Mouse (Mus musculus) G1E (cell line): ENCODE data around the gene Vmn1r18. TPM values are rescaled to one million over a fixed set of nuclear protein-coding genes. Genes with fewer than 3 reads are reported as not detected.

Experiments used
- ATAC-seq: 2 replicates; pipeline ENCODE4 v1.8.0; 2016; ENCODE audit warnings: mild to moderate bottlenecking; ENCODE audit not compliant: insufficient number of reproducible peaks, poor library complexity, low FRiP score, severe bottlenecking; ENCODE audit errors: extremely low read depth
- DNase-seq: peaks from one replicate; pipeline ENCODE4 v3.0.0; 2012; ENCODE audit warnings: low spot score
- H3K27me3 ChIP-seq: 2 replicates; pipeline ENCODE4 v1.6.1; 2012; ENCODE audit warnings: mild to moderate bottlenecking, low read length, inconsistent platforms; ENCODE audit not compliant: insufficient read depth
- H3K36me3 ChIP-seq: replicated peaks from 2 replicates; pipeline ENCODE3; 2012; ENCODE audit warnings: mild to moderate bottlenecking, inconsistent platforms
- H3K4me1 ChIP-seq: 2 replicates; pipeline ENCODE4 v1.6.1; 2012; ENCODE audit warnings: low read depth, low read length, inconsistent platforms, mixed read lengths; ENCODE audit not compliant: insufficient read depth
- H3K4me3 ChIP-seq: 2 replicates; pipeline ENCODE4 v1.5.1; 2012; ENCODE audit warnings: low read depth, mild to moderate bottlenecking, inconsistent platforms, low read length, moderate library complexity, mixed read lengths
- H3K9me3 ChIP-seq: replicated peaks from 2 replicates; pipeline ENCODE4 v1.6.1; 2012; ENCODE audit warnings: inconsistent platforms
- CTCF ChIP-seq: IDR thresholded peaks from 2 replicates; pipeline ENCODE4 v1.5.1; 2012; ENCODE audit warnings: low read depth, low read length, inconsistent platforms, mixed read lengths
- GATA1 ChIP-seq: IDR thresholded peaks from 2 replicates; pipeline ENCODE4 v1.6.1; 2012; ENCODE audit warnings: borderline replicate concordance, low read length, inconsistent platforms, mixed read lengths
- GATA2 ChIP-seq: IDR thresholded peaks from 2 replicates; pipeline ENCODE4 v1.6.1; 2012; ENCODE audit warnings: low read depth, low read length, inconsistent platforms, borderline replicate concordance
- POLR2AphosphoS5 ChIP-seq: IDR thresholded peaks from 2 replicates; pipeline ENCODE4 v1.6.1; 2012; ENCODE audit warnings: low read depth, low read length, inconsistent platforms; ENCODE audit not compliant: insufficient replicate concordance
- TAL1 ChIP-seq: conservative IDR thresholded peaks from 2 replicates; pipeline ENCODE4 v1.6.1; 2012; ENCODE audit warnings: low read depth, low read length, inconsistent platforms, mixed read lengths
- polyA plus RNA-seq: library from polyadenylated mRNA; stranded (reverse); fragments of >175 nt; gene quantifications from 2 replicates; pipeline ENCODE4 v1.2.3, GENCODE M21; 2012
- total RNA-seq, 2 experiments: library from RNA; stranded (forward) in 1 of 2; stranded (reverse) in 1 of 2; fragments of 200-1000 nt in 1 of 2; fragments of >200 nt in 1 of 2; fragmentation: Nextera tagmentation in 1 of 2; gene quantifications; 2 replicates each; pipeline ENCODE4 v1.2.3; 2014 to 2017

The Vmn1r18 gene
- total and polyA plus RNA-seq, 3 experiments: 0.16 TPM; not detected in 2

DNA sequence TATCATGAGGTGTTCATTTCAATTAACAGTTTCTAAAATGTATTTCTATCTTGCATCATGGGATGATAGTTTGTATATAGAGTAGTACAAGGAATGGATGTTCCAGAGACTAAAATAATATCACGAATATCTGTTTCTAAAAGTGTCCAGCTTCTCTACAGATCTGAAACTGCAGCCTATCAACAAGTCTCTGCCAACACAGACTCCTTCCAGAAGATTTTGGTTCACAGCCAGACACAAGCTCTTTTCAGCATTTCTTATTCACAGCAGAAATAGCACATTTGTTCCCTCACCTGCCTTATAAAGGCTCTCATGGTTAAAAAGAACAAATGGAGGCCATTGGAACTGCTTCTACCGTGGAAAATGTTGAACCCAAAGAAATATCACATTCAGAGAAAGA, 38.7 kb downstream of the Vmn1r18 start:
- Histone ChIP-seq H3K9me3 (no peaks in the 10 kb centered on the region), H3K4me3 (no peak overlapping the region), H3K4me1 (no peaks in the 10 kb centered on the region), H3K27me3 (no peaks in the 10 kb centered on the region), H3K36me3 (no peaks in the 10 kb centered on the region)
- ATAC-seq (no peak), DNase-seq (no peak)
- TF ChIP-seq GATA1: no peak
- TF ChIP-seq TAL1: no peak
- TF ChIP-seq CTCF: no peak
- no peak for TF ChIP-seq POLR2AphosphoS5
- no peak for TF ChIP-seq GATA2

DNA sequence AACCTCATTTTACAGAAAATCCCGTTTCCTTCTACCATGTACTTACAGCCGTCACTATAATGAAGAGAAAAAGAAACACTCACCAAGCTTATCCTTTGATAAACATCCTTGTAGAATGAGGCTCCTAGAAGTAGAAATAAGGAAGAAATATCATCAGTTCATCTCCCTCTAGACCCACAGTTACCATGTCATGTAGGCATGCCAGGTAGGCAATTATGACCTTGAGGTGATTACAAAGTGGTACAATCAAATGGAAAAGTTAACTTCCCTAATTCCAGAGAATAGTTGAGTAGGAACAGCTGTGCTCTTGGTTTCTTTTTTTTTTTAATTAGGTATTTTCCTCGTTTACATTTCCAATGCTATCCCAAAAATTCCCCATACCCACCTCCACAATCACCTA, 66.2 kb downstream of the Vmn1r18 start, which contains the start of gene Vmn1r16:
TSS of gene Vmn1r16 (minus strand) at position 101 of the 400 bp plus-strand sequence.
- Histone ChIP-seq H3K4me3 (no peak within 1 kb of the TSS), H3K27me3 (no peaks in the 10 kb centered on the region), H3K9me3 (no peaks in the 10 kb centered on the region), H3K4me1 (no peaks in the 10 kb centered on the region), H3K36me3 (no peaks in the 10 kb centered on the region)
- ATAC-seq (no peak), DNase-seq (no peak)
- no peak for TF ChIP-seq GATA2
- no peak for TF ChIP-seq POLR2AphosphoS5
- no peak for TF ChIP-seq GATA1
- TF ChIP-seq CTCF: no peak
- TF ChIP-seq TAL1: no peak

Other genes with a start within 250 kb of the Vmn1r18 start
- gene Vmn1r12, start 238.9 kb downstream of the Vmn1r18 start, total RNA-seq (2014; fragmentation: Nextera tagmentation): not detected in 2 replicates
- gene Vmn1r12, start 238.9 kb downstream of the Vmn1r18 start, total RNA-seq (2017): under 0.01 and 0.05 TPM in 2 replicates
- not detected in 2 replicates for gene Vmn1r12, start 238.9 kb downstream of the Vmn1r18 start, polyA plus RNA-seq
- gene Vmn1r13, start 192.5 kb downstream of the Vmn1r18 start, total RNA-seq (2014; fragmentation: Nextera tagmentation): not detected in 2 replicates
- under 0.01 and 0.33 TPM in 2 replicates for gene Vmn1r13, start 192.5 kb downstream of the Vmn1r18 start, total RNA-seq (2017)
- not detected in 2 replicates for gene Vmn1r13, start 192.5 kb downstream of the Vmn1r18 start, polyA plus RNA-seq
- not detected in 2 replicates for gene Vmn1r14, start 164.1 kb downstream of the Vmn1r18 start, total RNA-seq (2014; fragmentation: Nextera tagmentation)
- 0.06 and 0.22 TPM in 2 replicates for gene Vmn1r14, start 164.1 kb downstream of the Vmn1r18 start, total RNA-seq (2017)
- not detected in 2 replicates for gene Vmn1r14, start 164.1 kb downstream of the Vmn1r18 start, polyA plus RNA-seq
- gene Vmn1r15, start 137.8 kb downstream of the Vmn1r18 start, total RNA-seq (2014; fragmentation: Nextera tagmentation): not detected in 2 replicates
- gene Vmn1r15, start 137.8 kb downstream of the Vmn1r18 start, total RNA-seq (2017): 0.38 TPM in 1 of 2 replicates, not detected in the other
- gene Vmn1r15, start 137.8 kb downstream of the Vmn1r18 start, polyA plus RNA-seq: not detected in 2 replicates
- not detected in 2 replicates for gene Vmn1r16, start 66.3 kb downstream of the Vmn1r18 start, total RNA-seq (2014; fragmentation: Nextera tagmentation)
- 0.05 and 0.06 TPM in 2 replicates for gene Vmn1r16, start 66.3 kb downstream of the Vmn1r18 start, total RNA-seq (2017)
- not detected in 2 replicates for gene Vmn1r16, start 66.3 kb downstream of the Vmn1r18 start, polyA plus RNA-seq
- gene Vmn1r17, start 32.1 kb downstream of the Vmn1r18 start, total RNA-seq (2014; fragmentation: Nextera tagmentation): not detected in 2 replicates
- gene Vmn1r17, start 32.1 kb downstream of the Vmn1r18 start, total RNA-seq (2017): 0.17 TPM in 1 of 2 replicates, not detected in the other
- gene Vmn1r17, start 32.1 kb downstream of the Vmn1r18 start, polyA plus RNA-seq: not detected in 2 replicates
- not detected in 2 replicates for gene Vmn1r19, start 8.0 kb upstream of the Vmn1r18 start, total RNA-seq (2014; fragmentation: Nextera tagmentation)
- 0.29 TPM in 1 of 2 replicates, not detected in the other for gene Vmn1r19, start 8.0 kb upstream of the Vmn1r18 start, total RNA-seq (2017)
- not detected in 2 replicates for gene Vmn1r19, start 8.0 kb upstream of the Vmn1r18 start, polyA plus RNA-seq
- not detected in 2 replicates for gene Vmn1r20, start 33.1 kb upstream of the Vmn1r18 start, total RNA-seq (2014; fragmentation: Nextera tagmentation)
- 0.06 and 0.11 TPM in 2 replicates for gene Vmn1r20, start 33.1 kb upstream of the Vmn1r18 start, total RNA-seq (2017)
- not detected in 2 replicates for gene Vmn1r20, start 33.1 kb upstream of the Vmn1r18 start, polyA plus RNA-seq
- 2.1 and 2.4 TPM in 2 replicates for gene Ppm1k, start 139.7 kb upstream of the Vmn1r18 start, total RNA-seq (2014; fragmentation: Nextera tagmentation)
- 3.9 and 4.6 TPM in 2 replicates for gene Ppm1k, start 139.7 kb upstream of the Vmn1r18 start, total RNA-seq (2017)
- 0.05 and 0.34 TPM in 2 replicates for gene Ppm1k, start 139.7 kb upstream of the Vmn1r18 start, polyA plus RNA-seq
- 1.1 TPM in 1 of 2 replicates, not detected in the other for gene Herc6, start 185.2 kb upstream of the Vmn1r18 start, total RNA-seq (2014; fragmentation: Nextera tagmentation)
- under 0.01 and 0.22 TPM in 2 replicates for gene Herc6, start 185.2 kb upstream of the Vmn1r18 start, total RNA-seq (2017)
- not detected in 2 replicates for gene Herc6, start 185.2 kb upstream of the Vmn1r18 start, polyA plus RNA-seq